Mouse (Mus musculus) granulocyte monocyte progenitor cell, adult 5-6 weeks (primary cell): ENCODE measurements at regions not wholly inside any gene's neighbourhood (a gene's known extent, or its start where the extent isn't known, plus 50 kb on each side); places are given as distances from the start of the nearest gene placed in this dataset.
A peak's percentile ranks its signal among the peaks of the same experiment; 100 is the strongest.

Experiments used
- ATAC-seq: replicated peaks from 2 replicates; pipeline ENCODE4 v1.8.0; 2016; ENCODE audit warnings: mild to moderate bottlenecking, moderate TSS enrichment, inconsistent platforms; ENCODE audit not compliant: poor library complexity, severe bottlenecking

- no peak for ATAC-seq
Observed at GRCm38 (mm10) chr13:18063677-18064076, 70.5 kb upstream of the Yae1d1 start.

GRCm38 (mm10) chr13:18060265-18060664 lies 67.1 kb upstream of the Yae1d1 start:
- no peak for ATAC-seq

- peak; percentile 79 for ATAC-seq
Observed at GRCm38 (mm10) chr13:18057231-18057912, 64.2 kb upstream of the Yae1d1 start.

GRCm38 (mm10) chr13:18056816-18057215 lies 63.7 kb upstream of the Yae1d1 start:
- ATAC-seq: no peak

- ATAC-seq: no peak
Observed at GRCm38 (mm10) chr13:18043154-18043553, 50.0 kb upstream of the Yae1d1 start.
